ENCODE assay signal across 13 mouse cellular contexts in the genomic region with DNA sequence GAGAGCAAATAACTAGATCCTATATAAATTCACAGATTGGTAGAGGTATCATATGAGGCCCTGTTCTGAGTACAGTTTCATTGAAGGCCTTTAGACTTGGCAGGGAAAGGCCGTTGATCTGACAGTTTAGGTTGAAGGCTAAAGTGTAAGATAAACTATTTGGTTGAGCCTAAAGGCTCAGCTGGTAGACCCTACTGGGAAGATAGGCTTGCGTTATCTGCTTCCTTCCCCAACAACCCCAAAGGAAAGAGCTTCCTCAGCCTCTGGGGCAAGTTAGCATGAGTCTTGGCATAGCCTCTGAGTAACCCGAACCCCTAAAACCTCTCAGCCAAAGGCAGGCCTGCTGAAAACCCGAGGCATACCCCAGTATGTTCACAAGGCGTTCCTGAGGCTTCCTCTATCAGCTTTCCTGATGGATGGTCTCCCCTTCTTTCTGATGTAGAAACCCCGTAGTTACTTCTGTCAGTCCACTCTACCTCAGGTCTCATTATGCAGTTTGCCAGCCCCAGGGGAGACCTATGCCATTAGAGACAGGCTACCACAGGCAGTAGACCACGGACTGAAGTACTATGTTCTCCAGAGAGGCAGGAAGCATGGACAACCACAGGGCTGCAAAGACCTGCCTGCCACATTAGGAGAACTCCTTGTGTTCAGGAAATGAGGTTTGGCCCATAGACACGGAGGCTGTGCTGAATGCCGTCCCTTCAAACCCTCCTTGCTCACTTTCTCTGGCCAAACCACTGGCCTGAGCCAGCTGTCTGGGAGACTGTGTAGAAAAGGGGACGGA. TPM values are rescaled to one million over a fixed set of nuclear protein-coding genes. Genes with fewer than 3 reads are reported as not detected.
A peak's percentile ranks its signal among the peaks of the same experiment; 100 is the strongest.
DNase-seq lines count a peak whose midpoint lies in the region; ATAC-seq and TF ChIP-seq lines count a peak whose summit lies in the region.
"Had no signal": no experiment of that assay in that cellular context is flagged by ENCODE, and none has a peak within 500 bp of the region (broad histone marks: within the 10 kb centered on the region; RNA-seq: fewer than 3 reads in every experiment).

No protein-coding gene starts in this region.

- no peak overlapping the region for H3K27ac ChIP-seq in forebrain, embryonic 13.5 days
- H3K27ac ChIP-seq in forebrain, postnatal 0 days (ENCODE audit: low read depth, low read length), result no peak overlapping the region
- H3K27ac ChIP-seq in limb, embryonic 12.5 days, result no peak overlapping the region
- H3K27ac ChIP-seq in limb, embryonic 10.5 days, result no peak overlapping the region
- H3K27ac ChIP-seq in brown adipose tissue, adult 24 weeks (replicated peaks; ENCODE audit: low read depth, low read length), result peak overlapping the region; percentile 64
- no peak overlapping the region for H3K27ac ChIP-seq in limb, embryonic 14.5 days (replicated peaks; ENCODE audit: low read depth, low read length)
- H3K27ac ChIP-seq: liver, embryonic 15.5 days had no signal

- H3K36me3 ChIP-seq in forebrain, embryonic 13.5 days (ENCODE audit: poor library complexity, severe bottlenecking), result peaks cover 8% of the 10 kb centered on the region; the same call in 1 of the 2 replicates
- H3K36me3 ChIP-seq in forebrain, postnatal 0 days (ENCODE audit: insufficient read depth), result no peaks in the 10 kb centered on the region
- H3K36me3 ChIP-seq in limb, embryonic 12.5 days, result peaks cover 13% of the 10 kb centered on the region
- peaks cover 5% of the 10 kb centered on the region for H3K36me3 ChIP-seq in limb, embryonic 10.5 days
- peaks cover 31% of the 10 kb centered on the region for H3K36me3 ChIP-seq in limb, embryonic 14.5 days (ENCODE audit: control insufficient read depth, insufficient read depth, low read length)
- H3K36me3 ChIP-seq: G1E; liver, embryonic 15.5 days had no signal

- no peaks in the 10 kb centered on the region for H3K27me3 ChIP-seq in forebrain, embryonic 13.5 days
- H3K27me3 ChIP-seq in forebrain, postnatal 0 days (ENCODE audit: insufficient read depth, low read length), result no peaks in the 10 kb centered on the region
- peaks cover 23% of the 10 kb centered on the region for H3K27me3 ChIP-seq in limb, embryonic 12.5 days
- H3K27me3 ChIP-seq in limb, embryonic 10.5 days (ENCODE audit: low read depth, poor library complexity, severe bottlenecking), result peaks cover 44% of the 10 kb centered on the region
- H3K27me3 ChIP-seq in limb, embryonic 14.5 days (ENCODE audit: control insufficient read depth, insufficient read depth, low read length), result no peaks in the 10 kb centered on the region

- H3K9ac ChIP-seq in forebrain, embryonic 13.5 days, result no peak overlapping the region
- H3K9ac ChIP-seq in forebrain, postnatal 0 days, result no peak overlapping the region
- H3K9ac ChIP-seq in limb, embryonic 12.5 days (replicated peaks), result no peak overlapping the region
- no peak overlapping the region for H3K9ac ChIP-seq in limb, embryonic 14.5 days (ENCODE audit: low read depth, low read length, severe bottlenecking)
- H3K9ac ChIP-seq: liver, embryonic 15.5 days had no signal

- no peak for TF ChIP-seq CTCF in forebrain, postnatal 0 days (IDR thresholded peaks at IDR 0.05; ENCODE audit: low read depth)

- peak overlapping the region; percentile 90 for H3K4me2 ChIP-seq in forebrain, embryonic 13.5 days
- H3K4me2 ChIP-seq in forebrain, postnatal 0 days (ENCODE audit: low read depth), result no peak overlapping the region
- peak overlapping the region; percentile 93 for H3K4me2 ChIP-seq in limb, embryonic 12.5 days
- H3K4me2 ChIP-seq in limb, embryonic 14.5 days (replicated peaks; ENCODE audit: low read depth, low read length, severe bottlenecking), result 0 out of 2 replicates have a peak overlapping the region, but pooled peaks have one; percentile 75
- H3K4me2 ChIP-seq: liver, embryonic 15.5 days had no signal

- no peak for ATAC-seq in forebrain, embryonic 13.5 days
- no peak for ATAC-seq in forebrain, postnatal 0 days
- ATAC-seq in limb, embryonic 12.5 days (ENCODE audit: insufficient number of reproducible peaks, insufficient read depth, low FRiP score, low TSS enrichment, low read depth), result no peak
- no peak for ATAC-seq in limb, embryonic 14.5 days (ENCODE audit: low FRiP score, low read depth)
- ATAC-seq: inflammation-experienced regulatory T-cells, adult 6 months had no signal

- no peaks in the 10 kb centered on the region for H3K9me3 ChIP-seq in forebrain, embryonic 13.5 days (replicated peaks)
- no peaks in the 10 kb centered on the region for H3K9me3 ChIP-seq in forebrain, postnatal 0 days (ENCODE audit: low read length)
- H3K9me3 ChIP-seq in limb, embryonic 12.5 days, result no peaks in the 10 kb centered on the region
- no peaks in the 10 kb centered on the region for H3K9me3 ChIP-seq in limb, embryonic 10.5 days (replicated peaks)
- H3K9me3 ChIP-seq in limb, embryonic 14.5 days (ENCODE audit: control insufficient read depth, low read length), result no peaks in the 10 kb centered on the region
- H3K9me3 ChIP-seq: G1E; liver, embryonic 15.5 days had no signal

- 84% methylated on average over 10 of the region's 10 CpGs for WGBS in forebrain, embryonic 13.5 days
- WGBS in forebrain, postnatal 0 days, result 77% methylated on average over 10 of the region's 10 CpGs
- WGBS in limb, embryonic 12.5 days, result 64% methylated on average over 10 of the region's 10 CpGs
- WGBS in limb, embryonic 10.5 days, result 75% methylated on average over 10 of the region's 10 CpGs
- WGBS in limb, embryonic 14.5 days, result 65% methylated on average over 10 of the region's 10 CpGs

- no peak overlapping the region for H3K4me3 ChIP-seq in forebrain, embryonic 13.5 days
- no peak overlapping the region for H3K4me3 ChIP-seq in forebrain, postnatal 0 days (ENCODE audit: low read depth, low read length)
- H3K4me3 ChIP-seq in limb, embryonic 12.5 days (replicated peaks), result no peak overlapping the region
- no peak overlapping the region for H3K4me3 ChIP-seq in limb, embryonic 10.5 days
- no peak overlapping the region for H3K4me3 ChIP-seq in brown adipose tissue, adult 24 weeks (ENCODE audit: insufficient read depth, low read depth, low read length)
- no peak overlapping the region for H3K4me3 ChIP-seq in limb, embryonic 14.5 days (replicated peaks; ENCODE audit: low read length)
- H3K4me3 ChIP-seq: liver, embryonic 15.5 days had no signal

- no peak for TF ChIP-seq POLR2A in limb, embryonic 14.5 days (IDR thresholded peaks at IDR 0.05; ENCODE audit: borderline replicate concordance, extremely low read depth, insufficient read depth, insufficient read length)

- peaks cover 59% of the 10 kb centered on the region for H3K4me1 ChIP-seq in forebrain, embryonic 13.5 days
- H3K4me1 ChIP-seq in forebrain, postnatal 0 days (ENCODE audit: insufficient read depth), result peaks cover 7% of the 10 kb centered on the region; the same call in 1 of the 2 replicates
- H3K4me1 ChIP-seq in limb, embryonic 12.5 days (replicated peaks), result peaks cover 56% of the 10 kb centered on the region
- H3K4me1 ChIP-seq in limb, embryonic 10.5 days, result peaks cover 56% of the 10 kb centered on the region
- peaks cover 6% of the 10 kb centered on the region; the same call in 1 of the 2 replicates for H3K4me1 ChIP-seq in brown adipose tissue, adult 24 weeks (ENCODE audit: control insufficient read depth, insufficient read depth, insufficient read length, low read length)
- peaks cover 26% of the 10 kb centered on the region for H3K4me1 ChIP-seq in limb, embryonic 14.5 days (ENCODE audit: control insufficient read depth, insufficient read depth, low read length)

- DNase-seq in forebrain, postnatal 0 days, result no peak
- DNase-seq in limb, embryonic 10.5 days (ENCODE audit: low spot score), result no peak
- no peak for DNase-seq in limb, embryonic 14.5 days (ENCODE audit: low spot score)
- DNase-seq in adrenal gland, adult 18-20 months (ENCODE audit: low spot score in 2 of 2), result no peak
- no peak for DNase-seq in layer of hippocampus, adult 11-12 months (ENCODE audit: low spot score)
- DNase-seq: lung, postnatal 36 days had no signal

RNA-seq across cellular contexts. Expression of a gene that starts 6.1 kb away (rescaled TPM):
- 20.9 and 30.9 TPM in 2 replicates for polyA plus RNA-seq in forebrain, embryonic 13.5 days (2015; fragmentation: Nextera tagmentation; extraction: Ambion mirVana)
- 68.2 and 104 TPM in 2 replicates for total RNA-seq in forebrain, postnatal 0 days (2014; rRNA removed)
- 26.1 and 36.2 TPM in 2 replicates for polyA plus RNA-seq in forebrain, postnatal 0 days (2015; fragmentation: Nextera tagmentation; extraction: Ambion mirVana)
- polyA plus RNA-seq in limb, embryonic 12.5 days (2016; fragmentation: Nextera tagmentation; extraction: Ambion mirVana), result 80.3 and 98.0 TPM in 2 replicates
- polyA plus RNA-seq in limb, embryonic 10.5 days (2016; fragmentation: Nextera tagmentation; extraction: Ambion mirVana), result 44.4 and 55.4 TPM in 2 replicates
- 55.5 and 82.6 TPM in 2 replicates for polyA plus RNA-seq in brown adipose tissue, adult 24 weeks (2012; ENCODE audit: insufficient read depth, insufficient read length, missing spikeins)
- polyA plus RNA-seq in limb, embryonic 14.5 days (2012; rRNA removed), result 332 and 333 TPM in 2 replicates
- polyA plus RNA-seq in limb, embryonic 14.5 days (2014; fragmentation: Nextera tagmentation; extraction: Ambion mirVana), result 114 and 118 TPM in 2 replicates
- 100 to 1,000 TPM in 1 of 2 experiments, 10 to 100 TPM in 1; 99.0 to 159 TPM for total RNA-seq in adrenal gland, adult 18-20 months (2021)

RNA-seq across cellular contexts. Expression of a gene that starts 44.3 kb away (rescaled TPM):
- polyA plus RNA-seq in forebrain, embryonic 13.5 days (2015; fragmentation: Nextera tagmentation; extraction: Ambion mirVana), result 319 and 349 TPM in 2 replicates
- total RNA-seq in forebrain, postnatal 0 days (2014; rRNA removed), result 311 and 330 TPM in 2 replicates
- polyA plus RNA-seq in forebrain, postnatal 0 days (2015; fragmentation: Nextera tagmentation; extraction: Ambion mirVana), result 341 and 409 TPM in 2 replicates
- polyA plus RNA-seq in limb, embryonic 12.5 days (2016; fragmentation: Nextera tagmentation; extraction: Ambion mirVana), result 319 and 323 TPM in 2 replicates
- polyA plus RNA-seq in limb, embryonic 10.5 days (2016; fragmentation: Nextera tagmentation; extraction: Ambion mirVana), result 198 and 264 TPM in 2 replicates
- polyA plus RNA-seq in brown adipose tissue, adult 24 weeks (2012; ENCODE audit: insufficient read depth, insufficient read length, missing spikeins), result 1.1 TPM in 1 of 2 replicates, not detected in the other
- polyA plus RNA-seq in limb, embryonic 14.5 days (2012; rRNA removed), result 287 and 384 TPM in 2 replicates
- 343 and 395 TPM in 2 replicates for polyA plus RNA-seq in limb, embryonic 14.5 days (2014; fragmentation: Nextera tagmentation; extraction: Ambion mirVana)
- 1 to 10 TPM; 1.2 to 4.1 TPM for total RNA-seq in adrenal gland, adult 18-20 months (2021)
- total RNA-seq: monocyte, adult 5-6 weeks had no signal
- polyA plus RNA-seq: G1E; inflammation-experienced regulatory T-cells, adult 6 months had no signal

Comparison
In these comparisons a context has a peak if more than half of its experiments do, and no peak if none do; other contexts are left out.
1. RNA of a gene that starts 44.3 kb away (polyA plus RNA-seq): 287 to 395 TPM in limb, embryonic 14.5 days, 341 to 409 TPM in forebrain, postnatal 0 days, 319 to 323 TPM in limb, embryonic 12.5 days, 319 to 349 TPM in forebrain, embryonic 13.5 days and 198 to 264 TPM in limb, embryonic 10.5 days; 1.1 TPM in brown adipose tissue, adult 24 weeks; every median in the first group is over 10 times any median in the second.